Mouse (Mus musculus) olfactory bulb, adult 2 months (tissue): ENCODE data around the gene Aasdh.

Experiments
- CTCF ChIP-seq: fragments of 200-500 bp; IDR thresholded peaks from 2 replicates; pipeline ENCODE4 v1.5.1; 2012; ENCODE audit warnings: low read depth, mild to moderate bottlenecking, low read length, moderate library complexity; ENCODE audit not compliant: insufficient read depth
- POLR2A ChIP-seq: fragments of 200-500 bp; IDR thresholded peaks from 2 replicates; pipeline ENCODE4 v1.6.1; 2012; ENCODE audit warnings: mild to moderate bottlenecking, low read depth, low read length, moderate library complexity; ENCODE audit not compliant: insufficient read depth

GRCm38 (mm10) chr5:76910807-76911206, 5.5 kb upstream of the Aasdh start:
- TF ChIP-seq CTCF (no peak), POLR2A (no peak)
